Mouse (Mus musculus): Measurements from ENCODE around the gene Speer4e.
"Not testable (repeated sequence)": the region's sequence is repeated elsewhere in the genome, so short reads cannot be mapped to it uniquely, and the experiment has no call there.

Gene Speer4e

GRCm38 (mm10) chr5:14938329-14938728, at the start of gene Speer4e:
Gene Speer4e, minus strand, starts transcription at chr5:14938429.
- DNase-seq (ENCODE audit: low read depth, low spot score) = not testable (repeated sequence)

GRCm38 (mm10) chr5:14986649-14987387, 48.6 kb upstream of the Speer4e start:
- not testable (repeated sequence) for DNase-seq (ENCODE audit: low read depth, low spot score)

GRCm38 (mm10) chr5:14978835-14979234, 40.6 kb upstream of the Speer4e start, which contains the start of gene Gm10354:
Gene Gm10354, minus strand, starts transcription at chr5:14978935.
- not testable (repeated sequence) for DNase-seq (ENCODE audit: low read depth, low spot score)

- not testable (repeated sequence) for DNase-seq (ENCODE audit: low read depth, low spot score)
Measured at GRCm38 (mm10) chr5:14977368-14977767, 39.1 kb upstream of the Speer4e start.

- not testable (repeated sequence) for DNase-seq (ENCODE audit: low read depth, low spot score)
Measured at GRCm38 (mm10) chr5:14975294-14975693, 37.1 kb upstream of the Speer4e start.

GRCm38 (mm10) chr5:14972841-14973240, 34.6 kb upstream of the Speer4e start:
- not testable (repeated sequence) for DNase-seq (ENCODE audit: low read depth, low spot score)

GRCm38 (mm10) chr5:14963821-14964220, 25.6 kb upstream of the Speer4e start:
- DNase-seq (ENCODE audit: low read depth, low spot score) = peak; percentile 3

GRCm38 (mm10) chr5:14961502-14961901, 23.3 kb upstream of the Speer4e start:
- DNase-seq (ENCODE audit: low read depth, low spot score) = not testable (repeated sequence)

GRCm38 (mm10) chr5:14955928-14956706, 17.9 kb upstream of the Speer4e start:
- DNase-seq (ENCODE audit: low read depth, low spot score) = not testable (repeated sequence)

GRCm38 (mm10) chr5:14953587-14953986, 15.4 kb upstream of the Speer4e start:
- not testable (repeated sequence) for DNase-seq (ENCODE audit: low read depth, low spot score)

- DNase-seq (ENCODE audit: low read depth, low spot score) = not testable (repeated sequence)
Measured at GRCm38 (mm10) chr5:14952749-14953148, 14.5 kb upstream of the Speer4e start.

GRCm38 (mm10) chr5:14951822-14952221, 13.6 kb upstream of the Speer4e start:
- not testable (repeated sequence) for DNase-seq (ENCODE audit: low read depth, low spot score)

- not testable (repeated sequence) for DNase-seq (ENCODE audit: low read depth, low spot score)
Measured at GRCm38 (mm10) chr5:14947482-14948198, 9.4 kb upstream of the Speer4e start.

GRCm38 (mm10) chr5:14945524-14945923, 7.3 kb upstream of the Speer4e start:
- not testable (repeated sequence) for DNase-seq (ENCODE audit: low read depth, low spot score)

- not testable (repeated sequence) for DNase-seq (ENCODE audit: low read depth, low spot score)
Measured at GRCm38 (mm10) chr5:14941043-14941442, 2.8 kb upstream of the Speer4e start.

- not testable (repeated sequence) for DNase-seq (ENCODE audit: low read depth, low spot score)
Measured at GRCm38 (mm10) chr5:14933721-14934120, 4.5 kb downstream of the Speer4e start.

- DNase-seq (ENCODE audit: low read depth, low spot score) = not testable (repeated sequence)
Measured at GRCm38 (mm10) chr5:14927047-14927446, 11.2 kb downstream of the Speer4e start.

GRCm38 (mm10) chr5:14914799-14915198, 23.4 kb downstream of the Speer4e start, which contains the start of gene Gm9758:
Gene Gm9758, minus strand, starts transcription at chr5:14914899.
- not testable (repeated sequence) for DNase-seq (ENCODE audit: low read depth, low spot score)

GRCm38 (mm10) chr5:14914361-14914760, 23.9 kb downstream of the Speer4e start:
- DNase-seq (ENCODE audit: low read depth, low spot score) = not testable (repeated sequence)

GRCm38 (mm10) chr5:14903539-14903938, 34.7 kb downstream of the Speer4e start:
- DNase-seq (ENCODE audit: low read depth, low spot score) = not testable (repeated sequence)

- no peak for DNase-seq (ENCODE audit: low read depth, low spot score)
Measured at GRCm38 (mm10) chr5:14892242-14892641, 46.0 kb downstream of the Speer4e start.

GRCm38 (mm10) chr5:14885291-14885690, 52.9 kb downstream of the Speer4e start:
- DNase-seq (ENCODE audit: low read depth, low spot score) = not testable (repeated sequence)

Data from WW6 (cell line).